Mouse (Mus musculus) cerebellum, adult 8-10 months (tissue): ENCODE measurements around the gene Cbx8.

Experiments
- DNase-seq: peaks from one replicate; pipeline ENCODE4 v3.0.0; 2022

Gene Cbx8

GRCm38 (mm10) chr11:119026203-119026602 is 14.6 kb downstream of the Cbx8 start:
- no peak for DNase-seq

- no peak for DNase-seq
These were observed 16.5 kb downstream of the Cbx8 start for GRCm38 (mm10) chr11:119024260-119024659.

- no peak for DNase-seq
These were observed 17.2 kb downstream of the Cbx8 start for GRCm38 (mm10) chr11:119023616-119023980.

GRCm38 (mm10) chr11:119022895-119023615 is 17.7 kb downstream of the Cbx8 start, which contains the start of gene Cbx2:
TSS of gene Cbx2 (plus strand) at chr11:119022962.
- DNase-seq, result peak; percentile 77

- DNase-seq, result no peak
These were observed 18.5 kb downstream of the Cbx8 start for GRCm38 (mm10) chr11:119022068-119022894.

GRCm38 (mm10) chr11:119021180-119021579 is 19.6 kb downstream of the Cbx8 start:
- DNase-seq, result no peak

GRCm38 (mm10) chr11:119017506-119017905 is 23.3 kb downstream of the Cbx8 start:
- DNase-seq, result no peak

- no peak for DNase-seq
These were observed 26.3 kb downstream of the Cbx8 start for GRCm38 (mm10) chr11:119014455-119014854.

- DNase-seq, result no peak
These were observed 33.0 kb downstream of the Cbx8 start for GRCm38 (mm10) chr11:119007461-119008456.

GRCm38 (mm10) chr11:119006462-119006861 is 34.3 kb downstream of the Cbx8 start:
- no peak for DNase-seq

- DNase-seq, result no peak
These were observed 35.1 kb downstream of the Cbx8 start for GRCm38 (mm10) chr11:119005547-119006275.

- DNase-seq, result no peak
These were observed 39.2 kb downstream of the Cbx8 start for GRCm38 (mm10) chr11:119001493-119002128.

- DNase-seq, result no peak
These were observed 39.9 kb downstream of the Cbx8 start for GRCm38 (mm10) chr11:119000877-119001276.

- peak; percentile 34 for DNase-seq
These were observed 41.4 kb downstream of the Cbx8 start for GRCm38 (mm10) chr11:118999361-118999804.

GRCm38 (mm10) chr11:118998540-118999265 is 42.1 kb downstream of the Cbx8 start:
- peak; percentile 87 for DNase-seq

- no peak for DNase-seq
These were observed 43.6 kb downstream of the Cbx8 start for GRCm38 (mm10) chr11:118997182-118997581.

- no peak for DNase-seq
These were observed 45.3 kb downstream of the Cbx8 start for GRCm38 (mm10) chr11:118995448-118995847.

- DNase-seq, result no peak
These were observed 48.0 kb downstream of the Cbx8 start for GRCm38 (mm10) chr11:118992781-118993180.

GRCm38 (mm10) chr11:118987999-118988398 is 52.8 kb downstream of the Cbx8 start, which contains the start of gene Enpp7:
TSS of gene Enpp7 (plus strand) at chr11:118988188.
- no peak for DNase-seq
